Mouse (Mus musculus): ENCODE results near the gene Zeb2.

GRCm38 (mm10) chr2:45088435-45089250, 28.6 kb downstream of the Zeb2 start:
- TF ChIP-seq CTCF (IDR thresholded peaks at IDR 0.05; ENCODE audit: insufficient read depth, low read depth, low read length) (no peak), POLR2A (IDR thresholded peaks at IDR 0.05; ENCODE audit: insufficient read depth, low read depth, low read length) (no peak)

Measured in olfactory bulb, adult 2 months (tissue).